Mouse (Mus musculus) left cerebral cortex, adult 11 months (tissue): ENCODE data around the gene Rgs18.

Experiments
- DNase-seq: peaks from one replicate; pipeline ENCODE4 v3.0.0; 2022; ENCODE audit warnings: low spot score

The Rgs18 gene

GRCm38 (mm10) chr1:144775331-144775730 lies at the start of gene Rgs18:
TSS of gene Rgs18 (minus strand) at chr1:144775435.
- DNase-seq = no peak

- DNase-seq = no peak
Observed at GRCm38 (mm10) chr1:144774394-144774793, 841 bp downstream of the Rgs18 start.

- no peak for DNase-seq
Observed at GRCm38 (mm10) chr1:144766218-144766617, 9.0 kb downstream of the Rgs18 start.

GRCm38 (mm10) chr1:144760792-144761191 lies 14.4 kb downstream of the Rgs18 start:
- DNase-seq = no peak

GRCm38 (mm10) chr1:144750763-144751162 lies 24.5 kb downstream of the Rgs18 start:
- no peak for DNase-seq

- no peak for DNase-seq
Observed at GRCm38 (mm10) chr1:144746182-144746581, 29.1 kb downstream of the Rgs18 start.

GRCm38 (mm10) chr1:144737739-144738138 lies 37.5 kb downstream of the Rgs18 start:
- DNase-seq = no peak

- DNase-seq = no peak
Observed at GRCm38 (mm10) chr1:144720736-144721135, 54.5 kb downstream of the Rgs18 start.

GRCm38 (mm10) chr1:144704373-144704772 lies 70.9 kb downstream of the Rgs18 start:
- no peak for DNase-seq
